Mouse (Mus musculus) bone marrow macrophage, adult 2 months (primary cell): ENCODE results near the gene En2.

Experiments
- CTCF ChIP-seq: IDR thresholded peaks from 2 replicates; pipeline ENCODE4 v1.5.1; 2012; ENCODE audit warnings: low read depth, mild to moderate bottlenecking, low read length, moderate library complexity
- POLR2A ChIP-seq: IDR thresholded peaks from 2 replicates; pipeline ENCODE4 v1.6.1; 2012; ENCODE audit warnings: mild to moderate bottlenecking, low read depth, low read length, borderline replicate concordance

GRCm38 (mm10) chr5:28174876-28175569, 9.5 kb downstream of the En2 start:
- TF ChIP-seq CTCF (no peak), POLR2A (no peak)
